Mouse (Mus musculus): ENCODE results near the gene Nudt9. TPM values are rescaled to one million over a fixed set of nuclear protein-coding genes. Genes with fewer than 3 reads are reported as not detected.

The Nudt9 gene
- total and polyA plus RNA-seq, 3 experiments: 58.5 to 83.8 (median 65.3) TPM

GRCm38 (mm10) chr5:104032434-104033097 is 13.5 kb upstream of the Nudt9 start:
- Histone ChIP-seq H3K9me3 (replicated peaks; ENCODE audit: low read length) (no peaks in the 10 kb centered on the region), H3K9ac (ENCODE audit: insufficient read depth, low read depth) (no peak overlapping the region), H3K27ac (ENCODE audit: insufficient read depth, low read depth) (no peak overlapping the region), H3K36me3 (replicated peaks in 1 of 2; ENCODE audit: control insufficient read depth in 1 of 2, insufficient read depth in 1 of 2, low read length in 1 of 2) (no peaks in the 10 kb centered on the region), H3K4me2 (ENCODE audit: insufficient read depth, low read depth, poor library complexity, severe bottlenecking) (no peak overlapping the region), H3K27me3 (replicated peaks) (no peaks in the 10 kb centered on the region), H3K79me2 (replicated peaks; ENCODE audit: control insufficient read depth, extremely low read depth, insufficient read depth, poor library complexity, severe bottlenecking) (no peaks in the 10 kb centered on the region), H3K4me3 (replicated peaks in 1 of 3; ENCODE audit: low read depth in 2 of 3, low read length in 2 of 3, poor library complexity in 1 of 3) (no peak overlapping the region), H3K4me1 (ENCODE audit: control insufficient read depth in 1 of 2, insufficient read depth in 2 of 2) (peaks cover 0 to 14% of the 10 kb centered on the region in 2 experiments; a peak in 2 of 4 replicates)
- no peak for TF ChIP-seq E2F4 (IDR thresholded peaks at IDR 0.05; ENCODE audit: insufficient replicate concordance, low read depth, low read length)
- TF ChIP-seq POLR2AphosphoS2 (IDR thresholded peaks at IDR 0.05; ENCODE audit: low read depth, low read length): no peak
- no peak for TF ChIP-seq HCFC1 (IDR thresholded peaks at IDR 0.05; ENCODE audit: low read depth, low read length)
- TF ChIP-seq GABPA (IDR thresholded peaks at IDR 0.05; ENCODE audit: insufficient replicate concordance, low read depth, low read length): no peak
- TF ChIP-seq MAZ (IDR thresholded peaks at IDR 0.05; ENCODE audit: low read depth, low read length): no peak
- no peak for TF ChIP-seq ZNF384 (IDR thresholded peaks at IDR 0.05; ENCODE audit: low read depth, low read length)
- TF ChIP-seq NELFE (IDR thresholded peaks at IDR 0.05; ENCODE audit: low read depth, low read length): no peak
- no peak for TF ChIP-seq CHD1 (IDR thresholded peaks at IDR 0.05; ENCODE audit: low read depth, low read length)
- no peak for TF ChIP-seq USF2 (conservative IDR thresholded peaks at IDR 0.05; ENCODE audit: low read depth, low read length)
- no peak for TF ChIP-seq MAFK (IDR thresholded peaks at IDR 0.05; ENCODE audit: insufficient replicate concordance, low read length)
- no peak for TF ChIP-seq ZC3H11A (IDR thresholded peaks at IDR 0.05; ENCODE audit: low read depth, low read length)
- no peak for TF ChIP-seq CHD2 (IDR thresholded peaks at IDR 0.05; ENCODE audit: low read length)
- TF ChIP-seq USF1 (IDR thresholded peaks at IDR 0.05; ENCODE audit: low read depth, low read length): no peak
- TF ChIP-seq SMC3 (IDR thresholded peaks at IDR 0.05; ENCODE audit: low read depth, low read length): no peak
- no peak for TF ChIP-seq JUN (IDR thresholded peaks at IDR 0.05; ENCODE audit: insufficient read depth, low read depth, low read length)
- no peak for TF ChIP-seq MEF2A (IDR thresholded peaks at IDR 0.05; ENCODE audit: borderline replicate concordance, low read depth, low read length)
- no peak for TF ChIP-seq JUND (conservative IDR thresholded peaks at IDR 0.05; ENCODE audit: low read depth, low read length)
- no peak for DNase-seq (ENCODE audit: extremely low read depth)
- in situ Hi-C loops (cut with MboI; ENCODE audit: low pct_ligation_motif_present, low pct_unique_long_range_greater_than_20kb, low sequenced_read_pairs) (no loop called here), dilution Hi-C loops (cut with MboI; ENCODE audit: extremely low pct_ligation_motif_present, extremely low pct_unique_long_range_greater_than_20kb, low sequenced_read_pairs) (no loop called here)

- no peak overlapping the region for H3K27ac ChIP-seq (ENCODE audit: insufficient read depth, low read depth)
- no peak for DNase-seq (ENCODE audit: extremely low read depth)
- dilution Hi-C loops (cut with MboI; ENCODE audit: extremely low pct_ligation_motif_present, extremely low pct_unique_long_range_greater_than_20kb, low sequenced_read_pairs) (no loop called here), in situ Hi-C loops (cut with MboI; ENCODE audit: low pct_ligation_motif_present, low pct_unique_long_range_greater_than_20kb, low sequenced_read_pairs) (loop anchor here (5.0 kb wide), 1 partner anchor 38 kb away; no protein-coding TSS in a partner anchor)
- H3K27me3 ChIP-seq (replicated peaks): no peaks in the 10 kb centered on the region
- no peaks in the 10 kb centered on the region for H3K36me3 ChIP-seq (replicated peaks in 1 of 2; ENCODE audit: control insufficient read depth in 1 of 2, insufficient read depth in 1 of 2, low read length in 1 of 2)
- no peak overlapping the region for H3K4me3 ChIP-seq (replicated peaks in 1 of 3; ENCODE audit: low read depth in 2 of 3, low read length in 2 of 3, poor library complexity in 1 of 3)
- H3K9me3 ChIP-seq (replicated peaks; ENCODE audit: low read length): no peaks in the 10 kb centered on the region
- peaks cover 0 to 14% of the 10 kb centered on the region in 2 experiments; a peak in 2 of 4 replicates for H3K4me1 ChIP-seq (ENCODE audit: control insufficient read depth in 1 of 2, insufficient read depth in 2 of 2)
- H3K79me2 ChIP-seq (replicated peaks; ENCODE audit: control insufficient read depth, extremely low read depth, insufficient read depth, poor library complexity, severe bottlenecking): no peaks in the 10 kb centered on the region
- H3K9ac ChIP-seq (ENCODE audit: insufficient read depth, low read depth): no peak overlapping the region
- no peak overlapping the region for H3K4me2 ChIP-seq (ENCODE audit: insufficient read depth, low read depth, poor library complexity, severe bottlenecking)
- TF ChIP-seq GABPA (IDR thresholded peaks at IDR 0.05; ENCODE audit: insufficient replicate concordance, low read depth, low read length): no peak
- no peak for TF ChIP-seq RAD21 (IDR thresholded peaks at IDR 0.05; ENCODE audit: low read depth, low read length)
- TF ChIP-seq MYC (IDR thresholded peaks at IDR 0.05; ENCODE audit: low read depth, low read length): no peak
- no peak for TF ChIP-seq KAT2A (IDR thresholded peaks at IDR 0.05; ENCODE audit: insufficient replicate concordance, low read length)
- TF ChIP-seq ZMIZ1 (IDR thresholded peaks at IDR 0.05; ENCODE audit: low read depth, low read length): no peak
- no peak for TF ChIP-seq HCFC1 (IDR thresholded peaks at IDR 0.05; ENCODE audit: low read depth, low read length)
- no peak for TF ChIP-seq ZC3H11A (IDR thresholded peaks at IDR 0.05; ENCODE audit: low read depth, low read length)
- TF ChIP-seq NELFE (IDR thresholded peaks at IDR 0.05; ENCODE audit: low read depth, low read length): no peak
- no peak for TF ChIP-seq ZNF384 (IDR thresholded peaks at IDR 0.05; ENCODE audit: low read depth, low read length)
Measured at GRCm38 (mm10) chr5:104035066-104035465, 11.0 kb upstream of the Nudt9 start.
